Mouse (Mus musculus): Measurements from ENCODE around the gene Chd2.

GRCm38 (mm10) chr7:73517432-73518054 lies 24.1 kb downstream of the Chd2 start:
- TF ChIP-seq CHD2 (IDR thresholded peaks at IDR 0.05; ENCODE audit: low read depth, low read length), result no peak
- TF ChIP-seq MAFK (IDR thresholded peaks at IDR 0.05; ENCODE audit: insufficient read depth, low read depth, low read length), result peak; percentile 91
